Mouse (Mus musculus): Measurements from ENCODE around the gene Ccdc148. TPM values are rescaled to one million over a fixed set of nuclear protein-coding genes. Genes with fewer than 3 reads are reported as not detected.

Gene Ccdc148
- polyA plus RNA-seq, 1 experiment from 2014 or later, result 4.8 TPM

DNA sequence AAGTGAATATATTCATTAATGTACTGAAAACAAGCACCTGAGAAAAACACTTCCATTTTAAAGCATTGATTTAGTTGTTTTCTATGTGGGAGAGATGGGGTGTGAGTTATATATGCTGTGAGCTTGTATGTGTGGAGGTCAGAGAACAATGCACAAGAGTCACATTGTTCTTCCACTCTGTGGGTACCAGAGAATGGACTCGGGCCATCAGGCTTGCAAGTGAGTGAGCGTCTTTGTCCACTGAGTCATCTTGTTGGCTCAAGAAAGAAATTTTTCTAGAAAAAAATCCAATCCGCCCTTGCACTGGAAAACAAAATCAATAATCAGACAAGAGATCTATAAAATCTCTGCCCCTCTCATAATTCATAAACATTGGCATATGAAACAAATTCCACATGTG lies 135.9 kb downstream of the Ccdc148 start:
- DNase-seq (ENCODE audit: low read depth, low spot score), result no peak
- no peak for TF ChIP-seq CTCF (IDR thresholded peaks at IDR 0.05)
- no peaks in the 10 kb centered on the region for H3K27me3 ChIP-seq
- no peak for ATAC-seq
- in situ Hi-C loops (cut with MboI; ENCODE audit: low pct_unique_long_range_greater_than_20kb), result no loop called here
- ChIA-PET CTCF (no interaction called here), POLR2A (no interaction called here)

DNA sequence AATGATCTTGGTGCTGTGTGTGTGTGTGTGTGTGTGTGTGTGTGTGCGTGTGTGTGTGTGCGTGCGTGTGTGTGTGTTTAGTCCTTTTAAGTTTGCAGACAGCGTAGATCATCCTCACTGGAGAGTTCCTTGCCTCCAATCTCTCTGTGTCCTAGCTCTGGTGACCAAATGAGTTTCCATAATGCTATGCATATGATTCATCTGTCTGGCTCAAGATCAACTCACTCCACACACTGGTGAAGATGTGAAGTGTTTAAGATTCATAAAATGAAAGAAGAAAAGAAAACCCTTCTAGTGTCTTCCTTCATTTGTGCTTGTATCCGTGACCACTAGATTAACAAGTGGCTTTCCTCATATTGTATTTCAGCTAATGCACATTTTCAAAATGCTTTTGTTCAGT lies 153.1 kb downstream of the Ccdc148 start:
- DNase-seq (ENCODE audit: low read depth, low spot score) (no peak), ATAC-seq (no peak)
- H3K27me3 ChIP-seq, result no peaks in the 10 kb centered on the region
- TF ChIP-seq CTCF (IDR thresholded peaks at IDR 0.05), result no peak
- CTCF ChIA-PET, result interaction anchor here (1.4 kb wide), 1 partner anchor 11 kb away, joined by 5 read pairs; no protein-coding TSS in a partner anchor
- in situ Hi-C loops (cut with MboI; ENCODE audit: low pct_unique_long_range_greater_than_20kb), result no loop called here
- POLR2A ChIA-PET, result no interaction called here

DNA sequence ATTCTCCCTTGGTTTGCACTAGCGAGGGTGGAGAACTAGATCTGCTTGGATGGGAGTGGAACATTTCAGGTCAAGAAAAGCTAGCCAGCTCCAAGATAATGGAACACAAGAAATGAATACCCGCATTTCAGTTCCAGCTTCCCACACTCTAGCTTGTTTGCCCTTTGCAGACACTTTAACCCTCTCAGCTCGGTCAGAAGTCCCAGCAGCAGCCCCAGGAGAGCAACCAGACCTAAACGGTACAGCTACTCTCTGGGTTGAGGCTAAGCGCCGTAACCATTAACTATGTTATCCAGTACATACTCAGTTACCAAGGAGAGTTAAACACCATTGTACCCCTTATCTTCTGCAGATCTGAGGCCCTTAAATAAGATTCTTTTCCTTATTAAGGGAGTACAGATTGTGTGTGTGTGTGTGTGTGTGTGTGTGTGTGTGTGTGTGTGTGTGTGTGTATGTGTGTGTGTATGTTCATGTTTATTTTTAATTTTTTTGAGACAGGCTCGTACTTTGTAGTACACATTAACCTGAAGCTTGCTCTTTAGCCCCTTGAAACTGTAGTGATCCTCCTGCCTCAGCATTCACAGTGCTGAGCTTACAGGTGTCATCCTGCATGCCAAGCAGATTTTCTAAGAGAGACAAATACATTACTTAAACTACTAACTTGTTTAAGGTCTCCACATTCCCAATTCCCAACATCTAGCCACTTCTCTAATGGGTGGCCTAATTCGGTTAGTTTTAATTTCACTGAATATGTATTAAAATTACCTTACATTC lies 153.7 kb downstream of the Ccdc148 start:
- ATAC-seq (no peak), DNase-seq (ENCODE audit: low read depth, low spot score) (no peak)
- ChIA-PET CTCF (interaction anchor here (0.6 to 1.4 kb wide), 2 partner anchors 9 to 11 kb away, joined by 3 to 5 read pairs; no protein-coding TSS in a partner anchor), POLR2A (no interaction called here)
- in situ Hi-C loops (cut with MboI; ENCODE audit: low pct_unique_long_range_greater_than_20kb), result no loop called here
- no peak for TF ChIP-seq CTCF (IDR thresholded peaks at IDR 0.05)
- no peaks in the 10 kb centered on the region for H3K27me3 ChIP-seq

DNA sequence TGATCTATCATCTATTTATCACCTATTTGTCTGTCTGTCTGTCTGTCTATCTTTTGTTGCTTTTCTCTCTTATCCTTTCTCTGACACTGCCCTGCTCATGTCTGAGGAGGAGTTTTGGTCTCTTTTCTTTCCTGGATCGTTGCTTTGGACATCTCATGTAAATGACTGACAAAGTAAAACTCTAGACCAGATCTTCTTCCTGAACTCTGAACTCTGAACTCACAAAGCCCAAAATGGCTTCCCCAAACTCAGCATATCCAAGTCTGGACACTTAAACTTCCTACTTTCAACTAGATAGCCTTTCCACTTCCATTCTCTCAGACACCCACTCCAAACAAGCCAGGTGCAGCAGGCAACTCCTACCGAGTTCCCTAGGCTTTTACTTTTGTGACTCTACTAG lies 163.3 kb downstream of the Ccdc148 start:
- POLR2A ChIA-PET, result no interaction called here

DNA sequence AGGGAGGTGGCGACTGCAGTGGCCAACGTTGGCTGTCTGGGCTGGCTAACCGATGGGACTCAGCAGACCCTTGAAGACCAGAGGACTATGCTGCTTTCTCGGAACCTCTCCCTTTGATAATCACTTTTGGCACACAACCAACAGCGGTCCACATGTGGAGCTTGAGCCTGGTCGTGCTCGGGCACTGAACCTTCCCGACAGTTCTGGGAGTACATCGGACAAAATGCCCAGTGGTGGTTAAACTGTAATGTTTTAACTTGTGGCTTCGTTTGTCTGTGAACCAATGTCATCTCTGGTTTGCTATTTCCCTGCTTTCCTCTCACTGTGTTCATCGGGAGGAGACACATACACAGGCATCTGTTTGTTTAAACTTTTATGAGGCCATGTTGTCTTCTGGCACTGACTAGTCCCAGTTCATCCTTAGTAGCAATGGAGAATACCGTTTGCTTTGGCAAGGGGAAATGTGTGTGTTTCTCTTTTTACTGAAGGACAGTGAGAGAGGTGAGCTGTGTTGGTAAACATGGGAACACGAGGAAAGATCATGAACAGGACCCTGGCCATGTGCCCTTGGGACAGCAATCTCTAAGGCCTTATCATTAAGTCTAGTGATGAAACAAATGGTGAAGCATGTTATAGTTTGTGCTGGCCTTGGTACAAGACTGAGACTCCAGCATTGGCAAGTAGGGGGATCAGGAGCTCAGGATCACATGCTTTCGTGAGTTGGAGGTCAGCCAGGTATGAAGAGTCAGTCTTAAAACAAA lies 167.9 kb downstream of the Ccdc148 start:
- in situ Hi-C loops (cut with MboI; ENCODE audit: low pct_unique_long_range_greater_than_20kb), result no loop called here
- ChIA-PET POLR2A (no interaction called here), CTCF (interaction anchor here (1.2 kb wide), 1 partner anchor 21 kb away, joined by 3 read pairs; no protein-coding TSS in a partner anchor)
- H3K27me3 ChIP-seq, result no peaks in the 10 kb centered on the region
- no peak for TF ChIP-seq CTCF (IDR thresholded peaks at IDR 0.05)
- DNase-seq (ENCODE audit: low read depth, low spot score), result peak; percentile 86
- ATAC-seq, result peak; percentile 82

More for the DNA sequence above, 163.3 kb downstream of the Ccdc148 start:
- in situ Hi-C loops (cut with MboI; ENCODE audit: low pct_unique_long_range_greater_than_20kb), result no loop called here
- DNase-seq (ENCODE audit: low read depth, low spot score) (no peak), ATAC-seq (no peak)
- no peak for TF ChIP-seq CTCF (IDR thresholded peaks at IDR 0.05)
- H3K27me3 ChIP-seq, result no peaks in the 10 kb centered on the region
- CTCF ChIA-PET, result interaction anchor here (1.0 kb wide), 1 partner anchor 9 kb away, joined by 3 read pairs; no protein-coding TSS in a partner anchor

DNA sequence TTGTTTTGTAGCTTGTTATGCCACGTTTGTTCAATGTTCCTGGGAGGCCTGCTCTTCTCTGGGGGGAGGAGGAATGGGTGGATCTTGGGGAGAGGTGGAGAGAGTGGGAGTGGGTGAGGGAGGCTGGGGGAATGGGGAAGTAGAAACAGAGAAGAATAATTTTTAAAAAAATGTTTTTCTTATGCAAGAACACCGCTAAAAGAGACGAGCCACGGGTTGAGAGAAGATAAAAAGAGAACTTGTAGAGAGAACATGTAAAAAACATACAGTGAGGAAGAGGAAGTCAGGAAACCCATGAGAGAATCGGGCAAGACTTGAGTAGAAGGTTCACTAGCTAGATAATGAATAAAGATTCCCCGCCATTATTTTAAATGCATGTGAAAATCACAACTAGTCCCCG lies 182.4 kb downstream of the Ccdc148 start:
- TF ChIP-seq CTCF (IDR thresholded peaks at IDR 0.05), result no peak
- CTCF ChIA-PET, result no interaction called here
- in situ Hi-C loops (cut with MboI; ENCODE audit: low pct_unique_long_range_greater_than_20kb), result no loop called here
- ATAC-seq (no peak), DNase-seq (ENCODE audit: low read depth, low spot score) (no peak)
- H3K27me3 ChIP-seq, result no peaks in the 10 kb centered on the region
- POLR2A ChIA-PET, result no interaction called here

- no peak for DNase-seq (ENCODE audit: low read depth, low spot score)
- H3K27me3 ChIP-seq, result peaks cover 4% of the 10 kb centered on the region
- in situ Hi-C loops (cut with MboI; ENCODE audit: low pct_unique_long_range_greater_than_20kb), result no loop called here
- no peak for ATAC-seq
- TF ChIP-seq CTCF (IDR thresholded peaks at IDR 0.05), result no peak
- POLR2A ChIA-PET, result no interaction called here
- CTCF ChIA-PET, result no interaction called here
Observed at GRCm38 (mm10) chr2:58971507-58972275, 188.8 kb downstream of the Ccdc148 start.

DNA sequence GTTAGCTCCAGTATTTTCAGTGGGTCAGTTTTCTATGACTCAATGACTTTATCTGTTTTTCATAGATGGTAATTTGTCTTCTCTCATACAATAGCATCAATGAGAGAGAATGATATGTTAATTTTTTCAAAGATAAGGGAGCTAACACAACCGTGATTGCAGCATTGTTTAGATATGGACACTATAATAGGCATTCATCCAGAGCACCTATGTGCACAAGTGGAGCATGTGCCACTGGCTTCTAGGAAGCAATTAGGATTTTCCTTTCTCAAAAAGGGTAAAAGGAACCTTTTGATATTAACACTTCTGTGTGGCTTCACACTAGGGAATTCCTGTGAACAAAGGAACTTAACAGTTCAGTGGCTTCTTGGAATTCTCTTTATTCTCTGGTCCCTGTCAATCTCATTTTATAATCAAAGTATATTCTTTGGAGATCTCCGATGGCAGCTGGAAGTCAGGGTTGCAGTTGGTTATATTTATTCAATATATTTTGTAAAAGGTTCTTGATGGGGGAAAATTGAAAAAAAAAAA lies 203.6 kb downstream of the Ccdc148 start:
- no peak for ATAC-seq
- no peak for DNase-seq (ENCODE audit: low read depth, low spot score)
- H3K27me3 ChIP-seq, result no peaks in the 10 kb centered on the region
- no peak for TF ChIP-seq CTCF (IDR thresholded peaks at IDR 0.05)
- ChIA-PET CTCF (no interaction called here), POLR2A (no interaction called here)
- in situ Hi-C loops (cut with MboI; ENCODE audit: low pct_unique_long_range_greater_than_20kb), result no loop called here

GRCm38 (mm10) chr2:58956351-58956750 lies 204.1 kb downstream of the Ccdc148 start:
- in situ Hi-C loops (cut with MboI; ENCODE audit: low pct_unique_long_range_greater_than_20kb), result no loop called here
- no peaks in the 10 kb centered on the region for H3K27me3 ChIP-seq
- DNase-seq (ENCODE audit: low read depth, low spot score), result no peak
- ATAC-seq, result no peak
- CTCF ChIA-PET, result no interaction called here
- POLR2A ChIA-PET, result no interaction called here
- no peak for TF ChIP-seq CTCF (IDR thresholded peaks at IDR 0.05)

DNA sequence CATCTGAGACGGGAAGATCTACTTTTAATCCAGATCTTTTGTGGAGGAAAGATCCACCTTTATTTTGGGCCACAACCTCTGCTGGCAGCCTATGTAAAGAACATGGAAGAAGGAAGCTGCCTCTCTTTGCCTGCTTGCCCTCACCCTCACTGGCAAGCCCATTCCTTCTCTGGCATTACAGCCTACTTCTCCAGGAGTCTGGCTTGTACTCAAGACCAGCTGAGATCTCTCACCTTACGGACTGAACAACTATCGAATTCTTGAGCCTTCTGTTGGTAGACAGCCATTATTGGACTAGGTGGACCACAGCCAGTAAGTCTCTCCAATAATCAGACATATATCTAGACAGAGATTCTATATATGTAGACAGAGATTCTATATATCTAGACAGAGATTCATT lies 208.4 kb downstream of the Ccdc148 start:
- CTCF ChIA-PET, result no interaction called here

More for the DNA sequence above, 208.4 kb downstream of the Ccdc148 start:
- POLR2A ChIA-PET, result interaction anchor here (0.7 kb wide), 2 partner anchors 204 to 648 kb away, joined by 3 read pairs; no protein-coding TSS in a partner anchor
- no peak for TF ChIP-seq CTCF (IDR thresholded peaks at IDR 0.05)
- H3K27me3 ChIP-seq, result no peaks in the 10 kb centered on the region
- ATAC-seq, result no peak
- no peak for DNase-seq (ENCODE audit: low read depth, low spot score)
- in situ Hi-C loops (cut with MboI; ENCODE audit: low pct_unique_long_range_greater_than_20kb), result no loop called here

Measured in Patski (cell line).